Mouse (Mus musculus): ENCODE measurements around the gene Arhgef10l. TPM values are rescaled to one million over a fixed set of nuclear protein-coding genes. Genes with fewer than 3 reads are reported as not detected.
"Not testable (repeated sequence)": the region's sequence is repeated elsewhere in the genome, so short reads cannot be mapped to it uniquely, and the experiment has no call there.

Arhgef10l gene
- total RNA-seq, 2 experiments from 2014 or later = 30.2 to 37.8 TPM

DNA sequence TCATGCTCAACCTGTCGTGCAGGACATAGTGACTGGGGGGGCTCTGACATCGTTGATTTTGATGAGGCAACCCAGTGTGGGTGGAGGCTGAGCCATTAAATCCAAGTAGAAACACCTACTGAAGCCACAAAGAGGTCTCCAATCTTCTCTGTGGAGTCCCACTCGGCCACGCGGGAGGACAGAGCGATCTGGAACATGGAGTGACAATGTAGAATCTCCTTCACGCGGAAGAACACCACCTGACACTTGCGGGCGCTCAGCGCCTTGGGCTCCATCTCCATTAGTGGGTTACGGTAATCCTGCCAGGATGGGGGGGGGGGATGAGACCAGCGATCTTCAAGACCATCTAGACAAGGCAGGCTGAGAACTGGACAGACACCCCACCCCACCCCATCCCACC is 86.7 kb downstream of the Arhgef10l start:
- no peak for DNase-seq (ENCODE audit: low spot score in 2 of 2)

GRCm38 (mm10) chr4:140576628-140577027 is 89.2 kb downstream of the Arhgef10l start:
- no peak for DNase-seq (ENCODE audit: low spot score in 2 of 2)

- DNase-seq (ENCODE audit: low spot score in 2 of 2) = not testable (repeated sequence)
These were observed 90.9 kb downstream of the Arhgef10l start for GRCm38 (mm10) chr4:140574863-140575262.

DNA sequence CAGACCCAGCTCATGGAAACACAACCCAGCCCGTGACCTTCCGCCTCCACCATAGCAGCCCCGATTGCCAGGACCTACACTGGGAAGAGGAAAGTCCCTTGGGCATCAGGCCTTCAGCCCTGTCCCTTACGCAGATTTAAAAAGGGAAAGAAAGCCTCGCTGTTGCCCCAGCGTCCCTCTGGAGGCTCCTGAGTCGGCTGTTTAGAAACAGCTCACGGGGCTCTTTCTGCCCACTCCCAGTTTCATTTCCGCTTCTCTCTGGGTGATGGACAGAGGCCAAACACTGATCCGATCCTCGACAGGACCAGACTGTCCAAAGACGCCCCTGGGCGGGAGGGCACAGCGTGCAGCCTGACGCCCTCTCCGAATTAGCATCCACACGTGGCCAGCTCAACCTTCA is 93.4 kb downstream of the Arhgef10l start:
- DNase-seq (ENCODE audit: low spot score in 2 of 2) = no peak

GRCm38 (mm10) chr4:140569394-140569793 is 96.4 kb downstream of the Arhgef10l start:
- DNase-seq (ENCODE audit: low spot score in 2 of 2) = no peak

GRCm38 (mm10) chr4:140567911-140568480 is 97.8 kb downstream of the Arhgef10l start:
- no peak for DNase-seq (ENCODE audit: low spot score in 2 of 2)

- no peak for DNase-seq (ENCODE audit: low spot score in 2 of 2)
These were observed 99.0 kb downstream of the Arhgef10l start for GRCm38 (mm10) chr4:140566785-140567184.

DNA sequence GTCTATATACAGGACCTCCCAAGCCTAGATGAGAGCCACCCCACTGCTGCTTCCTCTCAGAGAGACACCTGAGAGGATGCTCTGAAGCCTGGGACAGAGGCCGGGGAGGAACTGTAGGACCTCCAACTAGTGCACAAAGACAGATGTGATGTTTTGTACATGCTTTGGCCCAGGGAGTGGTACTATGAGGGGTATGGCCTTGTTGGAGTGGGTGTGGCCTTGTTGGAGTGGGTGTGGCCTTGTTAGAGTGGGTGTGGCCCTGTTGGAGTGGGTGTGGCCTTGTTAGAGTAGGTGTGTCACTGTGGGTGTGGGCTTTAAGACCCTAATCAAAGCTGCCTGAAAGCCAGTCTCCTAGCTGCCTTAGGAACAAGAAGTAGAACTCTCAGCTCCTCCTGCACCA is 101.4 kb downstream of the Arhgef10l start:
- DNase-seq (ENCODE audit: low spot score in 2 of 2) = not testable (repeated sequence)

GRCm38 (mm10) chr4:140562461-140563178 is 103.2 kb downstream of the Arhgef10l start:
- no peak for DNase-seq (ENCODE audit: low spot score in 2 of 2)

- no peak for DNase-seq (ENCODE audit: low spot score in 2 of 2)
These were observed 104.1 kb downstream of the Arhgef10l start for GRCm38 (mm10) chr4:140561744-140562143.

DNA sequence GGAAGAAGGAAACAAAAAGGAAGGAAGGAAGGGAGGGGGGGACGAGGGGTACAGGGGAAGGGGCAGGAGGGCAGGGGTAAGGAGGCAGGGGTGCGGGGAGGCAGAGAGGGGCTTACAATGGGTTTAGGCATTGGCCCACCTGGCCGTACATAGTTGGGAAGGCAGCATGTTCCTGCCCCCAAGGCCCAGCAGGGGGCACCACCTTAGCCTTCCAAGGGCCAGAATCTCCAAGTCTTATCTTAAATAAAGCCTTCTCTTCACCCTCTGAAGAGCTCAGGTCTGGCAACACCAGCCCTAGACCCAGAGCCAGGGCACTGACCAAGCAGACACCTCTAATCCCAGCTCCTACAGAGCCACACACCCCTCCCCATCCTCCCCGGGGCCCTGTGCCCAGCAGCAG is 106.0 kb downstream of the Arhgef10l start:
- DNase-seq (ENCODE audit: low spot score in 2 of 2) = no peak

GRCm38 (mm10) chr4:140558193-140558592 is 107.6 kb downstream of the Arhgef10l start:
- DNase-seq (ENCODE audit: low spot score in 2 of 2) = no peak

- no peak for DNase-seq (ENCODE audit: low spot score in 2 of 2)
These were observed 109.3 kb downstream of the Arhgef10l start for GRCm38 (mm10) chr4:140556561-140556960.

DNA sequence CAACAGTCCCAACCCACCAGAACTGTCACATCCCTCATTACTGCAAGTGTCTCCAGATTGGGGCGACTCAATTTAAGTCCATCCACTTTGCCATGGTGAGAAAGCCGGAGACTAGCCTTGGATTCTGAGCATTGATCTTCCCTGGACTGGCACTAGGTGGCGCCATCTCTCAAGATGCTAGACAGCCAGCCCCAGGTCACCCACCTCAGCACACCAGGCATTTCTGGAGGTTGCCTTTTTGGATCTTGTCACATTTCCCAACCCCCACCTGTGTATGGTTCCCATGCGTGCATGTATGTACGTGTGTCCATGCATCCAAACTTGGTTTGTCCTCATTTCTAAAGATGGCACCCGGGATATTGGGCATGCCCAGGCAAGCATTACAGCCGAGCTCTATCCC is 110.5 kb downstream of the Arhgef10l start:
- peak; percentile 36 to 39 for DNase-seq (ENCODE audit: low spot score in 2 of 2)

- DNase-seq (ENCODE audit: low spot score in 2 of 2) = no peak
These were observed 111.3 kb downstream of the Arhgef10l start for GRCm38 (mm10) chr4:140554552-140554951.

DNA sequence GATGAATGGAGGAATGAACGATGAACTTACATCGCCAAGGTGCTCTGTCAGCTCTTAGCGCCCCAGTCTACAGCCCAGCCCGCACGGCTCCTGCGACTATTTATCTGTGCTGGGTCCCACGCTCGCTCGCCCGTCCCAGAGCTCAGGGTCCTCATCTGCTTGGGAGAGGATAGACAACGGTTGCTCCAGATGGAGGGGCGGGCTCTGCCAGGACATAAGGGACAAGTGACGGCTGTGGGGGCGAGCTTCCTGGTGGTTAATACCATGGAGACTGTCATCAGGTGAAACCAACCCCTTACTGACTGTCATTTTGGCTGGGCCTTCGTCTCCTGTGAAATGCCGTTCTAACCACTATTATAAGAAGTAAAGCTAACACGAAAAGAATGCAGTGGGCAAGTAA is 114.0 kb downstream of the Arhgef10l start:
- DNase-seq (ENCODE audit: low spot score in 2 of 2) = no peak

- DNase-seq (ENCODE audit: low spot score in 2 of 2) = no peak
These were observed 115.1 kb downstream of the Arhgef10l start for GRCm38 (mm10) chr4:140550670-140551069.

- DNase-seq (ENCODE audit: low spot score in 2 of 2) = no peak
These were observed 115.8 kb downstream of the Arhgef10l start for GRCm38 (mm10) chr4:140549975-140550374.

- DNase-seq (ENCODE audit: low spot score in 2 of 2) = peak; percentile 27 to 43
These were observed 118.3 kb downstream of the Arhgef10l start for GRCm38 (mm10) chr4:140547488-140547887.

GRCm38 (mm10) chr4:140539125-140539524 is 126.7 kb downstream of the Arhgef10l start:
- no peak for DNase-seq (ENCODE audit: low spot score in 2 of 2)

- DNase-seq (ENCODE audit: low spot score in 2 of 2) = no peak
These were observed 128.2 kb downstream of the Arhgef10l start for GRCm38 (mm10) chr4:140537561-140538021.

DNA sequence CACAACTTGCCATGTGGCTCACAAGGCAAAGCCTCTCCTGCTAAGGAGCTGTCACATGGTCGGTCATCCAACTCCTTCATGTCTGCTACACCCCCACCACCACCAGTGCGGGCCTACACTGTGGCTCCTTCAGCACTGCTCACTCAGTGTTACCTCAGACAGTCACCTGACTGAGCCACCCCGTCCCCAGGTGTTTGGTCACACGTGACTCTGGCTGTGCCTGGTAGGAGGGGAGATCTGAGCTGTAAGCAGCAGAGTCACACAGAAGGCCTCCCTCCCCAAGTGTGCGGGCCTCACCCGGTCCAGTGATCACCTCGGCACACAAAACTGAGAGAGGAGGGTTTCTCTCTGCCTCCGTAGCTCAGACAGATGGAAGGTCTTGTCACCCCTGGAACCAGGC is 130.5 kb downstream of the Arhgef10l start:
- DNase-seq (ENCODE audit: low spot score in 2 of 2) = no peak

DNA sequence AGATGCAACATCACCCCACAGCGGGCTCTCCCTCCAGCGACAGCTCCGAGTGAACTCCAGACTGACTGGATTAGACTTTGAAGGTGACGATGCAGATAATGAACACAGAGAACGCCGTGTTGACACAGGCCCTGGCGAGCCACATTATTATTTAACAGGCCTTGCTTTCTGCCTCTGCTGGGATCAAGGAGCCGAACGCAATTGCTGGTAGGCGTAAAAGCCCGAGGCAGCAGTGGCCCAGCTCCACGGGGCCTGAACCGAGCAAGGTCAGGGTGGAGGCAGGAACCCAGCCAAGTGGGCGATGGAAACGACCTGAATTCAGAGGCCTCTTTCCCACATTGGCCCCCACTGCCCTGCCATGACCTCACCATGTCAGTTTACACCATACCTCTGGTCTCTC is 133.5 kb downstream of the Arhgef10l start:
- no peak for DNase-seq (ENCODE audit: low spot score in 2 of 2)

All from adrenal gland, postnatal 4 days (tissue).